Mouse (Mus musculus) c-Kit-positive CD71-positive TER-119-negative erythroid progenitor cells, embryonic 14.5 days (primary cell): Measurements from ENCODE around the gene Dnaja3.

Experiments used
- DNase-seq: peaks from one replicate; pipeline ENCODE4 v3.0.0-alpha.2; 2013; ENCODE audit warnings: low read depth

Gene Dnaja3

GRCm38 (mm10) chr16:4725266-4725665 lies 85.5 kb downstream of the Dnaja3 start:
- DNase-seq: no peak

- DNase-seq: peak; percentile 84
Observed at GRCm38 (mm10) chr16:4725780-4726527, 86.2 kb downstream of the Dnaja3 start, which contains the start of gene Hmox2. Gene Hmox2, plus strand, starts transcription at chr16:4726361.

- no peak for DNase-seq
Observed at GRCm38 (mm10) chr16:4726528-4727128, 86.8 kb downstream of the Dnaja3 start.

- no peak for DNase-seq
Observed at GRCm38 (mm10) chr16:4727526-4727925, 87.7 kb downstream of the Dnaja3 start.

- no peak for DNase-seq
Observed at GRCm38 (mm10) chr16:4727963-4728362, 88.2 kb downstream of the Dnaja3 start.

GRCm38 (mm10) chr16:4730776-4731358 lies 91.1 kb downstream of the Dnaja3 start:
- no peak for DNase-seq

GRCm38 (mm10) chr16:4736262-4736661 lies 96.5 kb downstream of the Dnaja3 start:
- no peak for DNase-seq

- DNase-seq: no peak
Observed at GRCm38 (mm10) chr16:4739994-4740393, 100.2 kb downstream of the Dnaja3 start.

- DNase-seq: no peak
Observed at GRCm38 (mm10) chr16:4742186-4742585, 102.4 kb downstream of the Dnaja3 start.

GRCm38 (mm10) chr16:4752155-4752554 lies 112.4 kb downstream of the Dnaja3 start:
- no peak for DNase-seq

- no peak for DNase-seq
Observed at GRCm38 (mm10) chr16:4754045-4754444, 114.3 kb downstream of the Dnaja3 start.

- DNase-seq: peak; percentile 31
Observed at GRCm38 (mm10) chr16:4756660-4757335, 117.0 kb downstream of the Dnaja3 start.
